Mouse (Mus musculus): Measurements from ENCODE around the gene Acap2. TPM values are rescaled to one million over a fixed set of nuclear protein-coding genes. Genes with fewer than 3 reads are reported as not detected.

Acap2 gene
- polyA plus RNA-seq, 1 experiment from 2014 or later = 5.6 TPM

DNA sequence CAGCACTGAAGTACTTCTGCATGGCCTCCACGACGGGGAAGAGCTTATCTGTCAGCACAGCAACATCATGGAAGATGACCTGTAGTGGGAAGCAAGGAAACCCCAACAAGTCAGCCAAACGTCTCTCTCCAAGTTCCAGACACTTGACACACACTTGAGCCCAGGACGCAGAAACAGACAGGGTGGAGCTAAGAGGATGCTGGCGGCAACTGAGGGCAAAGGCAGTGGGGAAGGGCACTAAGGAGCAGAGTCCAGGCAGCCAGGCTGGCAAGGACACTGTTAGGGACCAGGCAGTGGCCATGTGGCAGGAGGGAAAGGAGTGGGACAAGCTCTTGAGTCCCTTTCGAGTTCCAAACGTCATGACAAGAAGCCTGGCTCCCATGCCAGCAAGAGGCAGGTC lies 150.3 kb downstream of the Acap2 start:
- TF ChIP-seq EP300 (IDR thresholded peaks at IDR 0.05; ENCODE audit: low read depth) (no peak), CTCF (IDR thresholded peaks at IDR 0.05; ENCODE audit: low read depth) (no peak)
- DNase-seq = no peak
- no peak overlapping the region for H3K9ac ChIP-seq (replicated peaks)
- peaks cover 3% of the 10 kb centered on the region; the same call in 1 of the 2 replicates for H3K36me3 ChIP-seq (replicated peaks; ENCODE audit: insufficient read depth, low read length)
- H3K4me3 ChIP-seq (ENCODE audit: low read depth, low read length) = no peak overlapping the region
- no peaks in the 10 kb centered on the region for H3K4me1 ChIP-seq (ENCODE audit: insufficient read depth)
- no peak overlapping the region for H3K27ac ChIP-seq (ENCODE audit: low read depth)
- H3K4me2 ChIP-seq (ENCODE audit: low read depth, low read length) = no peak overlapping the region
- H3K9me3 ChIP-seq (ENCODE audit: low read length) = no peaks in the 10 kb centered on the region
- 76% methylated on average over 7 of the region's 7 CpGs for WGBS (ENCODE audit: insufficient replicate concordance)
- no peaks in the 10 kb centered on the region for H3K27me3 ChIP-seq (ENCODE audit: insufficient read depth, low read length)
- ATAC-seq = no peak

DNA sequence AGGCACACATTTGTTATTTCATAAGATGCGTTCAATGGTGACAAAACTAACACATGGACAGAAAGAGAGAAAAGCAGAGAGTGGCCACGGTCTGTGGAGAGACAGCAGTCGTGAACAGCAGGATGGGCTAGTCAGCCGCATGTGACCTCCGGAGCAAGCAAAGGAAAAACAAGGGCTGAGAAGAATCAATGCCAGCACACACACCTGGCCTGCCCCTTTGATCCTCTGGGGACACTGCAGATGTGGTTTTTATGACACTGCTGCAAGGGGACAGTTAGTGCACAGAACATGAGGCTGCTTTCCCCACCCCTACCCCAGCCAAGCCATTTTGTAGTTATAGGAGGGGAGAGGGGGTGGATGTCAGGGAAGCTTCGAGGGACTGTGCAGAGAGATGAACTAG lies 152.9 kb downstream of the Acap2 start:
- TF ChIP-seq EP300 (IDR thresholded peaks at IDR 0.05; ENCODE audit: low read depth) (no peak), CTCF (IDR thresholded peaks at IDR 0.05; ENCODE audit: low read depth) (no peak)
- no peak overlapping the region for H3K9ac ChIP-seq (replicated peaks)
- no peak overlapping the region for H3K4me2 ChIP-seq (ENCODE audit: low read depth, low read length)
- H3K36me3 ChIP-seq (replicated peaks; ENCODE audit: insufficient read depth, low read length) = peaks cover 3% of the 10 kb centered on the region; the same call in 1 of the 2 replicates
- H3K27me3 ChIP-seq (ENCODE audit: insufficient read depth, low read length) = no peaks in the 10 kb centered on the region
- no peaks in the 10 kb centered on the region for H3K9me3 ChIP-seq (ENCODE audit: low read length)
- H3K27ac ChIP-seq (ENCODE audit: low read depth) = no peak overlapping the region; the same call in 1 of the 2 replicates
- no peak overlapping the region for H3K4me3 ChIP-seq (ENCODE audit: low read depth, low read length)
- ATAC-seq (peak; percentile 74), DNase-seq (peak; percentile 38)
- H3K4me1 ChIP-seq (ENCODE audit: insufficient read depth) = no peaks in the 10 kb centered on the region
- WGBS (ENCODE audit: insufficient replicate concordance) = 68% methylated on average over 6 of the region's 6 CpGs

- Histone ChIP-seq H3K4me2 (ENCODE audit: low read depth, low read length) (no peak overlapping the region), H3K4me3 (ENCODE audit: low read depth, low read length) (no peak overlapping the region), H3K27me3 (ENCODE audit: insufficient read depth, low read length) (no peaks in the 10 kb centered on the region), H3K9ac (replicated peaks) (no peak overlapping the region), H3K4me1 (ENCODE audit: insufficient read depth) (0 out of 2 replicates have a peak, but pooled peaks cover 2% of the 10 kb centered on the region), H3K36me3 (replicated peaks; ENCODE audit: insufficient read depth, low read length) (peaks cover 3% of the 10 kb centered on the region; the same call in 1 of the 2 replicates), H3K27ac (ENCODE audit: low read depth) (no peak overlapping the region), H3K9me3 (ENCODE audit: low read length) (no peaks in the 10 kb centered on the region)
- DNase-seq (no peak), ATAC-seq (no peak)
- 76% methylated on average over 10 of the region's 10 CpGs for whole genome bisulfite sequencing (ENCODE audit: insufficient replicate concordance)
- TF ChIP-seq CTCF (IDR thresholded peaks at IDR 0.05; ENCODE audit: low read depth) (no peak), EP300 (IDR thresholded peaks at IDR 0.05; ENCODE audit: low read depth) (no peak)
These were observed 153.7 kb downstream of the Acap2 start for GRCm38 (mm10) chr16:31047186-31047898.

GRCm38 (mm10) chr16:31046217-31046659 lies 154.8 kb downstream of the Acap2 start:
- WGBS (ENCODE audit: insufficient replicate concordance) = 46% methylated on average over 14 of the region's 14 CpGs
- ATAC-seq (peak; percentile 43), DNase-seq (no peak)
- Histone ChIP-seq H3K27ac (ENCODE audit: low read depth) (peak overlapping the region; percentile 5; the same call in 1 of the 2 replicates), H3K4me2 (ENCODE audit: low read depth, low read length) (no peak overlapping the region), H3K4me1 (ENCODE audit: insufficient read depth) (0 out of 2 replicates have a peak, but pooled peaks cover 2% of the 10 kb centered on the region), H3K27me3 (ENCODE audit: insufficient read depth, low read length) (no peaks in the 10 kb centered on the region), H3K9me3 (ENCODE audit: low read length) (no peaks in the 10 kb centered on the region), H3K36me3 (replicated peaks; ENCODE audit: insufficient read depth, low read length) (peaks cover 3% of the 10 kb centered on the region; the same call in 1 of the 2 replicates), H3K4me3 (ENCODE audit: low read depth, low read length) (no peak overlapping the region), H3K9ac (replicated peaks) (no peak overlapping the region)
- TF ChIP-seq EP300 (IDR thresholded peaks at IDR 0.05; ENCODE audit: low read depth) = no peak
- TF ChIP-seq CTCF (IDR thresholded peaks at IDR 0.05; ENCODE audit: low read depth) = no peak

- Histone ChIP-seq H3K9ac (replicated peaks) (no peak overlapping the region), H3K4me1 (ENCODE audit: insufficient read depth) (0 out of 2 replicates have a peak, but pooled peaks cover 2% of the 10 kb centered on the region), H3K9me3 (ENCODE audit: low read length) (no peaks in the 10 kb centered on the region), H3K4me2 (ENCODE audit: low read depth, low read length) (no peak overlapping the region), H3K27me3 (ENCODE audit: insufficient read depth, low read length) (no peaks in the 10 kb centered on the region), H3K4me3 (ENCODE audit: low read depth, low read length) (no peak overlapping the region), H3K36me3 (replicated peaks; ENCODE audit: insufficient read depth, low read length) (peaks cover under 1% of the 10 kb centered on the region; the same call in 1 of the 2 replicates), H3K27ac (ENCODE audit: low read depth) (no peak overlapping the region)
- TF ChIP-seq EP300 (IDR thresholded peaks at IDR 0.05; ENCODE audit: low read depth) (no peak), CTCF (IDR thresholded peaks at IDR 0.05; ENCODE audit: low read depth) (no peak)
- 65% methylated on average over 5 of the region's 5 CpGs for WGBS (ENCODE audit: insufficient replicate concordance)
- DNase-seq (no peak), ATAC-seq (no peak)
These were observed 155.8 kb downstream of the Acap2 start for GRCm38 (mm10) chr16:31045211-31045610.

- 0 out of 2 replicates have a peak, but pooled peaks cover 2% of the 10 kb centered on the region for H3K4me1 ChIP-seq (ENCODE audit: insufficient read depth)
- TF ChIP-seq EP300 (IDR thresholded peaks at IDR 0.05; ENCODE audit: low read depth) (no peak), CTCF (IDR thresholded peaks at IDR 0.05; ENCODE audit: low read depth) (no peak)
- WGBS (ENCODE audit: insufficient replicate concordance) = 71% methylated on average over 5 of the region's 5 CpGs
- H3K4me2 ChIP-seq (ENCODE audit: low read depth, low read length) = no peak overlapping the region
- peaks cover 2% of the 10 kb centered on the region; the same call in 1 of the 2 replicates for H3K9me3 ChIP-seq (ENCODE audit: low read length)
- DNase-seq (no peak), ATAC-seq (no peak)
- no peak overlapping the region for H3K9ac ChIP-seq (replicated peaks)
- no peak overlapping the region for H3K4me3 ChIP-seq (ENCODE audit: low read depth, low read length)
- no peaks in the 10 kb centered on the region for H3K36me3 ChIP-seq (replicated peaks; ENCODE audit: insufficient read depth, low read length)
- H3K27ac ChIP-seq (ENCODE audit: low read depth) = no peak overlapping the region
- H3K27me3 ChIP-seq (ENCODE audit: insufficient read depth, low read length) = no peaks in the 10 kb centered on the region
These were observed 157.9 kb downstream of the Acap2 start for GRCm38 (mm10) chr16:31043136-31043535.

Other genes with a start within 250 kb of the Acap2 start
- gene Xxylt1, start 119.8 kb downstream of the Acap2 start, polyA plus RNA-seq (2015; fragmentation: Nextera tagmentation; extraction: Ambion mirVana) = 1.6 TPM in 2 replicates
- 36.4 and 36.8 TPM in 2 replicates for gene Ppp1r2, start 74.0 kb upstream of the Acap2 start, polyA plus RNA-seq (2015; fragmentation: Nextera tagmentation; extraction: Ambion mirVana)
- gene Apod, start 113.6 kb upstream of the Acap2 start, polyA plus RNA-seq (2015; fragmentation: Nextera tagmentation; extraction: Ambion mirVana) = 0.11 TPM in 2 replicates
- 208 and 246 TPM in 2 replicates for gene Bdh1, start 221.0 kb upstream of the Acap2 start, polyA plus RNA-seq (2015; fragmentation: Nextera tagmentation; extraction: Ambion mirVana)